8 mouse cellular contexts compared by ENCODE assay signal in the genomic region with DNA sequence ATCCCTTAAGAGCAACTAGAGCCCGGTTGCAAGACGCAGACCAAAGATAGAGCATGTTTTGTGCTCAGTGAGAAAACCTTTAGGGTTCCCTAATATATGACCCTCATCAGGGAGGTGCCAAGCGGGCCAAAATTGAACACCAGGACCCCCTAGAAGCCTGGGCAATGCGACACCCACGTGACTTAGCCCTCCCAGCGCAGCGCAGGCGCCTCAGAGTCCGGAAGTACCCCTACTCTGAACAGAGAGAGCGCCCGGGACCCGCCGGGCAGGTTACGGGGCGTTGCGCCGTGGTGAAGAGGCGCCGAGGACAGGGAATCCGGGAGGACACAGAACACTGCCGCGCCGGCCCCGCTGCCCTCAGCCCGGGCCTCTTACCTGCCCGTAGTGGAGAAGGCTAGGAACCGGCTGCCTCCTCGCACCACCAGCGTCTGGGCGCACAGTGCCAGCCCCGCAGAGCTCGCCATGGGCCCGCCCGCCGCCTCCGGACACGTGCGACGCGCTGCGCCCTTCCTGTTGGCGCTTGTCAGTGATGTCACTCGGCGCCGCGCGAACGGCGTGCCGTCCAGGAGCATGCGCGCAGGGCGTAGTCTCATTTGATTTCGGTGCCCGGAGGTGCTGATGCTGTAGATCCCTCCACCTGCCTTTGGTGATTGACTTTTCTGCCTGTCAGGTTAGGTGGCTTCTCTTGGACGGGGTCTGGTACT. TPM values are rescaled to one million over a fixed set of nuclear protein-coding genes. Genes with fewer than 3 reads are reported as not detected.
DNase-seq lines count a peak whose midpoint lies in the region; ATAC-seq and TF ChIP-seq lines count a peak whose summit lies in the region.

No protein-coding gene starts in this region.

- POLR2A ChIA-PET in Patski (lab: Charles Lee), result interaction anchor here (1.3 kb wide), 1 partner anchor 10 kb away, joined by 3 read pairs; no protein-coding TSS in a partner anchor

- peak overlapping the region; percentile 91 for H3K4me3 ChIP-seq in hindbrain, embryonic 15.5 days

- no peaks in the 10 kb centered on the region for H3K9me3 ChIP-seq in hindbrain, embryonic 15.5 days

- TF ChIP-seq CTCF in Patski (IDR thresholded peaks at IDR 0.05), result no peak

- H3K36me3 ChIP-seq in hindbrain, embryonic 15.5 days, result peaks cover 24% of the 10 kb centered on the region

- DNase-seq in Patski (ENCODE audit: low read depth, low spot score), result no peak
- peak; percentile 90 to 93 for DNase-seq in cerebellum, postnatal 14 days
- DNase-seq in frontal cortex, postnatal 25 days (ENCODE audit: low spot score in 2 of 2), result peak; percentile 65 to 84
- DNase-seq in left cerebral cortex, adult 11 months (ENCODE audit: low spot score), result peak; percentile 80
- peak; percentile 89 to 91 for DNase-seq in lung, postnatal 4 days
- peak; percentile 78 for DNase-seq in retina, postnatal 7 days (ENCODE audit: low read depth, low spot score)
- DNase-seq in urinary bladder, adult 2 months (ENCODE audit: low spot score), result peak; percentile 76

- CTCF ChIA-PET in Patski (lab: Charles Lee), result no interaction called here

- ATAC-seq in Patski, result peak; percentile 84
- ATAC-seq in hindbrain, embryonic 15.5 days (ENCODE audit: low FRiP score, low read depth), result peak; percentile 97

- in situ Hi-C loops in Patski (cut with MboI; ENCODE audit: low pct_unique_long_range_greater_than_20kb), result loop anchor here (10.0 kb wide), 2 partner anchors 153 to 513 kb away; no protein-coding TSS in a partner anchor

- WGBS in hindbrain, embryonic 15.5 days, result under 1% methylated on average over 51 of the region's 56 CpGs

- H3K27ac ChIP-seq in hindbrain, embryonic 15.5 days (replicated peaks), result peak overlapping the region; percentile 89

- peaks cover 15% of the 10 kb centered on the region for H3K4me1 ChIP-seq in hindbrain, embryonic 15.5 days (replicated peaks)

- H3K9ac ChIP-seq in hindbrain, embryonic 15.5 days, result peak overlapping the region; percentile 65

- H3K27me3 ChIP-seq in Patski, result no peaks in the 10 kb centered on the region
- no peaks in the 10 kb centered on the region for H3K27me3 ChIP-seq in hindbrain, embryonic 15.5 days

- peak overlapping the region; percentile 82 for H3K4me2 ChIP-seq in hindbrain, embryonic 15.5 days

RNA-seq across cellular contexts. Expression of a gene that starts 7.8 kb away (rescaled TPM):
- polyA plus RNA-seq in Patski (2021), result 28.9 TPM
- 37.2 and 38.1 TPM in 2 replicates for polyA plus RNA-seq in hindbrain, embryonic 15.5 days (2015; fragmentation: Nextera tagmentation; extraction: Ambion mirVana)
- 20.5 and 26.7 TPM in 2 replicates for polyA plus RNA-seq in urinary bladder, adult 2 months (2012; rRNA removed)

RNA-seq across cellular contexts. Expression of a gene that starts 8.0 kb away (rescaled TPM):
- polyA plus RNA-seq in Patski (2021), result 246 TPM
- polyA plus RNA-seq in hindbrain, embryonic 15.5 days (2015; fragmentation: Nextera tagmentation; extraction: Ambion mirVana), result 445 and 471 TPM in 2 replicates
- polyA plus RNA-seq in urinary bladder, adult 2 months (2012; rRNA removed), result 219 and 221 TPM in 2 replicates

RNA-seq across cellular contexts. Expression of a gene that starts 52.6 kb away (rescaled TPM):
- 17.8 TPM for polyA plus RNA-seq in Patski (2021)
- 33.9 and 36.7 TPM in 2 replicates for polyA plus RNA-seq in hindbrain, embryonic 15.5 days (2015; fragmentation: Nextera tagmentation; extraction: Ambion mirVana)
- polyA plus RNA-seq in urinary bladder, adult 2 months (2012; rRNA removed), result 21.4 and 23.1 TPM in 2 replicates
